Mouse (Mus musculus) spleen, adult 2 months (tissue): Measurements from ENCODE around the gene Tmem131.

Experiments
- CTCF ChIP-seq: fragments of 200-500 bp; IDR thresholded peaks from 2 replicates; pipeline ENCODE4 v1.5.1; 2011; ENCODE audit warnings: mild to moderate bottlenecking, inconsistent platforms; ENCODE audit not compliant: insufficient read depth, insufficient read length, insufficient replicate concordance; ENCODE audit errors: extremely low read depth
- POLR2A ChIP-seq: fragments of 200-500 bp; IDR thresholded peaks from 2 replicates; pipeline ENCODE4 v1.6.1; 2011; ENCODE audit warnings: low read depth, low read length, inconsistent platforms

DNA sequence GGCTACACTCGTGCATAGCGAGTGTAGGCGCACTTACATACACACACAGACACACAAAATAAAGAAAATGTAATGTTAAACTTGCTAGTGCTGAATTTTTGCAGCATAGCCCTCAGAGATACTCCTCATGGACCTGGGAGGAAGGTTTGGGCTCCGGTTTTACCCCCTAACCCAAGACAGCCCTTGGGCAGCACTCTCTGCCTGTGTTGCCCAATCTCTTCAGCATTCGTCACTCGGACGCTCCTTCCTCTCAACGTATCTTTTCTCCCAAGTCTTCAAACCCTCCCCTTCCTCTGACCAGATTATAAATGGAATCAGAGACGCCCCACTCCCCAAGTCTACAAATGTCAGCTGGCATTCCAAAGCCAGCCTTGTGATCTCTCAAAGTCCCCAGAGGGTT, 200.4 kb downstream of the Tmem131 start:
- TF ChIP-seq CTCF (no peak), POLR2A (no peak)
